9 mouse cellular contexts compared by ENCODE assay signal in genomic region chr6:90763295-90763694, GRCm38 (mm10).
DNase-seq lines count a peak whose midpoint lies in the region; ATAC-seq and TF ChIP-seq lines count a peak whose summit lies in the region.
"Had no signal": no experiment of that assay in that cellular context is flagged by ENCODE, and none has a peak within 500 bp of the region (broad histone marks: within the 10 kb centered on the region; RNA-seq: fewer than 3 reads in every experiment).

No protein-coding gene starts in this region.

- H3K9ac ChIP-seq in lung, postnatal 0 days (replicated peaks; ENCODE audit: low read depth), result no peak overlapping the region
- H3K9ac ChIP-seq in forebrain, embryonic 13.5 days, result no peak overlapping the region

- H3K9me3 ChIP-seq in lung, postnatal 0 days (ENCODE audit: low read length), result no peaks in the 10 kb centered on the region
- H3K9me3 ChIP-seq in forebrain, embryonic 13.5 days (replicated peaks), result no peaks in the 10 kb centered on the region

- peak overlapping the region; percentile 38 for H3K4me2 ChIP-seq in lung, postnatal 0 days (replicated peaks; ENCODE audit: low read depth, low read length)
- no peak overlapping the region for H3K4me2 ChIP-seq in forebrain, embryonic 13.5 days

- H3K27ac ChIP-seq in gastrocnemius, adult 2 months, result peak overlapping the region; percentile 88
- H3K27ac ChIP-seq in lung, postnatal 0 days (ENCODE audit: low read length), result peak overlapping the region; percentile 38
- no peak overlapping the region for H3K27ac ChIP-seq in forebrain, embryonic 13.5 days

- peak overlapping the region; percentile 71 for H3K4me3 ChIP-seq in gastrocnemius, adult 2 months
- H3K4me3 ChIP-seq in lung, postnatal 0 days (ENCODE audit: low read depth, low read length), result peak overlapping the region; percentile 19
- H3K4me3 ChIP-seq in forebrain, embryonic 13.5 days, result no peak overlapping the region
- H3K4me3 ChIP-seq: left cerebral cortex, adult 2 months had no signal

- no peak for ATAC-seq in lung, postnatal 0 days
- no peak for ATAC-seq in forebrain, embryonic 13.5 days

- intact Hi-C loops in gastrocnemius, adult 2 months (cut with DNase I), result no loop called here
- intact Hi-C loops in gastrocnemius, postnatal 14 days (cut with DNase I; ENCODE audit: low total_unique reads), result no loop called here

- TF ChIP-seq CTCF in gastrocnemius, adult 2 months (IDR thresholded peaks at IDR 0.05), result no peak
- no peak for TF ChIP-seq CTCF in lung, postnatal 0 days (IDR thresholded peaks at IDR 0.05)

- peaks cover 7% of the 10 kb centered on the region for H3K4me1 ChIP-seq in lung, postnatal 0 days (ENCODE audit: insufficient read depth, low read depth, low read length)
- H3K4me1 ChIP-seq in forebrain, embryonic 13.5 days, result peaks cover 49% of the 10 kb centered on the region

- no peak for DNase-seq in gastrocnemius, adult 2 months
- no peak for DNase-seq in gastrocnemius, postnatal 14 days
- DNase-seq in lung, postnatal 0 days (ENCODE audit: low spot score), result no peak
- no peak for DNase-seq in lung, postnatal 4 days
- DNase-seq in kidney, adult 8-10 months, result peak; percentile 71 to 78
- DNase-seq in skeletal muscle tissue, adult 2 months (ENCODE audit: low read depth, low spot score), result peak; percentile 20
- DNase-seq in thymus, postnatal 10 days (ENCODE audit: low spot score in 2 of 2), result no peak

- no peaks in the 10 kb centered on the region for H3K36me3 ChIP-seq in lung, postnatal 0 days (ENCODE audit: insufficient read depth, low read length)
- peaks cover 18% of the 10 kb centered on the region for H3K36me3 ChIP-seq in forebrain, embryonic 13.5 days (ENCODE audit: poor library complexity, severe bottlenecking)

- no peaks in the 10 kb centered on the region for H3K27me3 ChIP-seq in lung, postnatal 0 days (replicated peaks; ENCODE audit: insufficient read depth, low read length)
- no peaks in the 10 kb centered on the region for H3K27me3 ChIP-seq in forebrain, embryonic 13.5 days

- 69% methylated on average over 4 of the region's 4 CpGs for WGBS in lung, postnatal 0 days
- 76% methylated on average over 4 of the region's 4 CpGs for WGBS in forebrain, embryonic 13.5 days

- no peak for TF ChIP-seq EP300 in lung, postnatal 0 days (IDR thresholded peaks at IDR 0.05)

Comparison
In these comparisons a context has a peak if more than half of its experiments do, and no peak if none do; other contexts are left out.
1. DNase-seq: peak in kidney, adult 8-10 months (2 of 2) and skeletal muscle tissue, adult 2 months (single experiment); none in gastrocnemius, adult 2 months (single experiment), gastrocnemius, postnatal 14 days (single experiment), lung, postnatal 0 days (single experiment), lung, postnatal 4 days (0 of 2) and thymus, postnatal 10 days (0 of 2).